Mouse (Mus musculus) embryonic facial prominence, embryonic 14.5 days (tissue): ENCODE results near the gene Ppp1r12c. TPM values are rescaled to one million over a fixed set of nuclear protein-coding genes. Genes with fewer than 3 reads are reported as not detected.
"Not testable (repeated sequence)": the region's sequence is repeated elsewhere in the genome, so short reads cannot be mapped to it uniquely, and the experiment has no call there.

Source experiments
- ATAC-seq: fragments of 200-750 bp; cut with Nextera tagmentation; 2 replicates; pipeline ENCODE4 v1.8.0; 2017; ENCODE audit warnings: low read depth, moderate number of reproducible peaks, moderate TSS enrichment
- DNase-seq: peaks from one replicate; pipeline ENCODE4 v3.0.0-alpha.2; 2015; ENCODE audit warnings: low spot score
- H3K27ac ChIP-seq: fragments of 300-500 bp; sonication (generic); replicated peaks from 2 replicates; pipeline ENCODE4 v1.5.1; 2014; ENCODE audit warnings: low read depth, mild to moderate bottlenecking, low read length, moderate library complexity
- H3K27me3 ChIP-seq: fragments of 300-500 bp; sonication (generic); replicated peaks from 2 replicates; pipeline ENCODE4 v1.6.1; 2014; ENCODE audit warnings: low read length; ENCODE audit not compliant: control insufficient read depth, insufficient read depth
- H3K36me3 ChIP-seq: fragments of 300-500 bp; sonication (generic); 2 replicates; pipeline ENCODE4 v1.6.1; 2014; ENCODE audit warnings: low read length, mixed read lengths; ENCODE audit not compliant: control insufficient read depth, insufficient read depth
- H3K4me1 ChIP-seq: fragments of 300-500 bp; sonication (generic); 2 replicates; pipeline ENCODE4 v1.6.1; 2014; ENCODE audit warnings: antibody characterized with exemption, low read length; ENCODE audit not compliant: control insufficient read depth, insufficient read depth
- H3K4me2 ChIP-seq: fragments of 300-500 bp; sonication (generic); 2 replicates; pipeline ENCODE4 v1.6.1; 2014; ENCODE audit warnings: low read depth, mild to moderate bottlenecking, low read length, moderate library complexity, mixed read lengths
- H3K4me3 ChIP-seq: fragments of 300-500 bp; sonication (generic); 2 replicates; pipeline ENCODE4 v1.5.1; 2014; ENCODE audit warnings: low read depth, mild to moderate bottlenecking, low read length
- H3K9ac ChIP-seq: fragments of 300-500 bp; sonication (generic); 2 replicates; pipeline ENCODE4 v1.6.1; 2014; ENCODE audit warnings: low read depth, mild to moderate bottlenecking, low read length, moderate library complexity, mixed read lengths
- H3K9me3 ChIP-seq: fragments of 300-500 bp; sonication (generic); 2 replicates; pipeline ENCODE4 v1.6.1; 2016; ENCODE audit warnings: low read length; ENCODE audit not compliant: control insufficient read depth
- WGBS: fragments of 180-500 bp; shearing (Covaris S2); extraction: QIAGEN DNeasy Blood & Tissue Kit; methylation state at CpG from one replicate; pipeline ENCODE4 v1.1.7; 2014; 5-methylcytosine and 5-hydroxymethylcytosine counted together
- polyA plus RNA-seq: library from polyadenylated mRNA; unstranded; fragments of >200 nt; fragmentation: Nextera tagmentation; extraction: Ambion mirVana; gene quantifications from 2 replicates; pipeline ENCODE4 v1.2.1, GENCODE M21; 2014

Gene Ppp1r12c
- polyA plus RNA-seq, 1 experiment from 2014 or later = 49.2 TPM

DNA sequence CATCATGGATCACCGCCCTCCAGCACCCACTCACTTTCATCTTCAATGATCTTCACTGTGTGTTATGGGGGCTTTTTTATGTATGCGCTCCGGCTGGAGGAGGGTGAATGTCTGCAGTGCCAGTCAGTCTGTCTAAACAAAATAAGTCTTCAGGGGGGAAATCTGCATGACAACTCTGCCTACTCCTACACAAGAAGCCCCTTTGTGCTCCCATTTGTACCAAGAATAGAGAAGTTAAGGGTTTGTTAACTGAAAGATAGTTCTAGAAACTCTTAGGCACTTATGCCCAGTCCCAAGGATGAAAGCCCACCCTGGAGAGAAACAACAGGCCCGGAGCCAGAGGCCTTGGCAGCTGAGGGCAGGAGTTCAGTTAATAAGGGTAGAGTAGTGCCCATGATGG, 34.9 kb upstream of the Ppp1r12c start:
- ATAC-seq (no peak), DNase-seq (no peak)
- H3K9me3 ChIP-seq = no peaks in the 10 kb centered on the region
- no peak overlapping the region for H3K4me2 ChIP-seq
- H3K4me3 ChIP-seq = no peak overlapping the region
- no peak overlapping the region for H3K27ac ChIP-seq
- H3K4me1 ChIP-seq = no peaks in the 10 kb centered on the region
- H3K36me3 ChIP-seq = no peaks in the 10 kb centered on the region
- 86% methylated on average over 4 of the region's 4 CpGs for WGBS
- H3K9ac ChIP-seq = no peak overlapping the region
- H3K27me3 ChIP-seq = no peaks in the 10 kb centered on the region

DNA sequence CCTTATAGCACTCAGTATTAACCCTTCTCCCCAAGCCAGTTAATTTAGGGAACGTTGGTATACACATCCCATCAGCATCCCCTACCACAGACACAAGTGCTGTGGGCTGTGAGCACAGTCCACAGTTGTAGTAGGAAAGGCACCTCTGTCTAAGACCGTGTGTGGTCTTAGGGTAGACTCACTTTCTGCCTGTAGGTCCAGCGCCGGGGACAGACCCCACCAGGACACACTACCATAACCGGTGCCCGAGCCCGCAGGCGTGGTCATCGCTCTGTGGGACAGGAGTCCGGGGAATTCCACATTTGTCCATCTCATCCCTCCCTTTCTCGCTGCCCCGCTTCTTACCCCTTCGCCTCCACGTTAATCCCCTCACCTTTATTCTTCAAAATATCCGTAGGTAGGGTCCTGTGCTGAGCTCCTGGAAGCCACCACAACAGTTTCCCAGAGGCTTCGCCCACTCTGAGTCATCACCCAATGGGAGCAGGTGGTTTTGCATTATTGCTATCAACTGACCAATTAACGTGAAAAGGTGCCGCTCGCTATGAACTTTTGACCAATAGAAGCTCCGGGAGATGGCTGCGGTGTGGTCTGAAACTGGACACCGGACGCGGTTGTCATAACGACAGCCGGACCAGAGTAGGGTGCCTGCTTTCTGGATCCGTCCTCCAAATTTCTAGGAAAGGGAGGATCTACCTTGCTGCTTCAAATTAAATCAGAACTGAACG, 30.7 kb upstream of the Ppp1r12c start, which contains the start of gene Dnaaf3:
Gene Dnaaf3 (minus strand): TSS at position 449 of the 725 bp plus-strand sequence.
- H3K9me3 ChIP-seq = no peaks in the 10 kb centered on the region
- DNase-seq = peak; percentile 94
- no peak within 1 kb of the TSS for H3K9ac ChIP-seq
- H3K36me3 ChIP-seq = no peaks in the 10 kb centered on the region
- peak within 1 kb of the TSS; percentile 19 for H3K4me3 ChIP-seq
- H3K4me1 ChIP-seq = peaks cover under 1% of the 10 kb centered on the region; the same call in 1 of the 2 replicates
- WGBS = 7% methylated on average over 28 of the region's 28 CpGs
- peak within 1 kb of the TSS; percentile 50 for H3K4me2 ChIP-seq
- H3K27ac ChIP-seq = no peak within 1 kb of the TSS
- ATAC-seq = peak; percentile 91
- no peaks in the 10 kb centered on the region for H3K27me3 ChIP-seq

DNA sequence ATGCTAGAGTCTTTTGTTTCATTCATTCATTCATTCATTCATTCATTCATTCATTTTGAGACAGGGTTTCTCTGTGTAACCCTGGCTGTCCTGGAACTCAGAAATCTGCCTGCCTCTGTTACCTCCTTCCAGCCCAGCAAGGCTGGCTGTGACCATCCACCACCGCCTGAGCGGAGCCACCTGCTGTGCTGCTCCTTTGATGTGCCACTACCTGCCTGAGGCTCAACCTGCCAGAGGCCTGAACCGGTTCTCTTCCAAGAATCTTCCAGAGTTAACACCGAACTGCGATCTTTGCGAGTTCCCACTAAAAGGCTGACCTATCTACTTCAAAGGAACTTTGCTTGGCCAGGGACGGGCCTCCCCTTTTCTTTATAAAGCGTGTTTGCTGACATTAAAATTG, 28.7 kb upstream of the Ppp1r12c start:
- not testable (repeated sequence) for ATAC-seq
- WGBS = 32% methylated on average over 8 of the region's 8 CpGs

DNA sequence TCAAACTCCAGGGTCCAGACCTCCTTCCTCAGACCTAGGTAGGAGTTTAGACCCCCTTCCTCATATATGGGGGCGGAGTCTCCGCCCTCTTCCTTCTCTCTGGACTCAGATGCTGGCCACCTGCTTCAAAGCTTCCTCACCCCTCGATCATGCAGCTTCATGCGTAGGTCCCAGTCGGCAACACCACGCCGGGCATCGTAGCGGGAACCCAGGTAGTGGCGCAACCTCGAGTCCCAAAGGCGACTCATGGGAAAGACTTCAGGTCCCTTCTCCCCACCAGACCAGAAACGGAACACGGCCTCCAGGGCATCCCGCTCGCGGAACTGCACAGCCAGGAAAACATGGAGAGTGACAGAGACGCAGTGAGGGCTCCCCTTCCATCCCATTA, 25.8 kb upstream of the Ppp1r12c start:
- ATAC-seq (no peak), DNase-seq (no peak)
- H3K27ac ChIP-seq = no peak overlapping the region
- peak overlapping the region; percentile 40; the same call in 1 of the 2 replicates for H3K4me3 ChIP-seq
- peaks cover 5% of the 10 kb centered on the region; the same call in 1 of the 2 replicates for H3K4me1 ChIP-seq
- no peaks in the 10 kb centered on the region for H3K9me3 ChIP-seq
- 0 out of 2 replicates have a peak overlapping the region, but pooled peaks have one; percentile 22 for H3K9ac ChIP-seq
- 47% methylated on average over 18 of the region's 18 CpGs for WGBS
- H3K4me2 ChIP-seq = peak overlapping the region; percentile 72
- H3K36me3 ChIP-seq = no peaks in the 10 kb centered on the region
- no peaks in the 10 kb centered on the region for H3K27me3 ChIP-seq

More for the DNA sequence above, 28.7 kb upstream of the Ppp1r12c start:
- not testable (repeated sequence) for H3K9me3 ChIP-seq, H3K4me1 ChIP-seq, H3K4me2 ChIP-seq, H3K27me3 ChIP-seq, H3K27ac ChIP-seq, DNase-seq, H3K4me3 ChIP-seq, H3K9ac ChIP-seq, H3K36me3 ChIP-seq

DNA sequence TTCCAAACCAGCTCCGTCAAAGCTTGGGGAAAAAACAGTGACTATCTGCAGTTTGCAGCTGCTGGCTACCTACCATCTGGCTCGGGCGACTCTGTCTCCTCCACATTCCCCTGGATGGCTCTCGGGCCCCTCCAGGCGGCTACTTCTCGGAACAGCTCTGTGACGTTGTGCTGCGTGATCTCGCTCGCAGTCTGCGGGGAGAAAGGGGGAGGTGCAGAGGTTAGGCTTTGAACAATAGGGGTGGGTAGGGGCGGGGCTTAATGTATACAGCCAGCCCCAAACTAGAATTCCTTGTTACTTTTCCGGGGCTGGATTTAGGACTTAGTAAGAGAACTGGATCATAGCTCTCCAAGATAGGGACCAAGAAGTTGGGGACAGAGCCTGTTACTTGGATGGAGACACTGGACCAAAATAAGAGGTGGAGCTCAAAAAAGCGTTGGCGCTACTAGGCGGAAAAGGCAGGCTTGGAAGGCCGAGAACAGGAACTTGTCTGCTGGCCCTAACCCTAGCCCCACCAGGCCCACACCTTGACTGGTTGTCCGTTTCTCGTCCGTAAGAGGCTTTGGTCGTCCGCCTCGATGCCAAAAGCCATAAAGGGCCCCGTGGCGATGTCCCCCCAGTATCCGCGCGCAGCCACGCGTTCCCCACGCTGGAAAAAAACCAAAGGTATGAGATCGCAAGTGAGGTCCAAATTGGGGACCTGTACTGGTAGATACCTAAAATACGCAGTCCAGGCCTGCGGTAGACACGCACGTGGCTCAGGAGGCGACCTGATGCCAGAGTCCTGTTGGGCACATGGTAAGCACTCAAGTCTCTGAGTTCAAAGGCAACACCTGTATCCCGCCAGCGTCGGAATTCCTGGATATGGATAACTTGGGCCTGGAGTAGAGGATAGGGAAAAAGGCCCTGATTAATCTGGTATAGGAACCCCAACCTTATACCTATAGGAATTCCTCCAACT, 25.1 kb upstream of the Ppp1r12c start:
- no peaks in the 10 kb centered on the region for H3K27me3 ChIP-seq
- H3K9ac ChIP-seq = peak overlapping the region; percentile 68
- peak overlapping the region; percentile 72 for H3K4me2 ChIP-seq
- peak overlapping the region; percentile 75 for H3K27ac ChIP-seq
- ATAC-seq (peak; percentile 97), DNase-seq (peak; percentile 96)
- no peaks in the 10 kb centered on the region for H3K9me3 ChIP-seq
- 26% methylated on average over 36 of the region's 40 CpGs for WGBS
- H3K4me3 ChIP-seq = peak overlapping the region; percentile 40
- H3K4me1 ChIP-seq = peaks cover 5% of the 10 kb centered on the region; the same call in 1 of the 2 replicates
- no peaks in the 10 kb centered on the region for H3K36me3 ChIP-seq

DNA sequence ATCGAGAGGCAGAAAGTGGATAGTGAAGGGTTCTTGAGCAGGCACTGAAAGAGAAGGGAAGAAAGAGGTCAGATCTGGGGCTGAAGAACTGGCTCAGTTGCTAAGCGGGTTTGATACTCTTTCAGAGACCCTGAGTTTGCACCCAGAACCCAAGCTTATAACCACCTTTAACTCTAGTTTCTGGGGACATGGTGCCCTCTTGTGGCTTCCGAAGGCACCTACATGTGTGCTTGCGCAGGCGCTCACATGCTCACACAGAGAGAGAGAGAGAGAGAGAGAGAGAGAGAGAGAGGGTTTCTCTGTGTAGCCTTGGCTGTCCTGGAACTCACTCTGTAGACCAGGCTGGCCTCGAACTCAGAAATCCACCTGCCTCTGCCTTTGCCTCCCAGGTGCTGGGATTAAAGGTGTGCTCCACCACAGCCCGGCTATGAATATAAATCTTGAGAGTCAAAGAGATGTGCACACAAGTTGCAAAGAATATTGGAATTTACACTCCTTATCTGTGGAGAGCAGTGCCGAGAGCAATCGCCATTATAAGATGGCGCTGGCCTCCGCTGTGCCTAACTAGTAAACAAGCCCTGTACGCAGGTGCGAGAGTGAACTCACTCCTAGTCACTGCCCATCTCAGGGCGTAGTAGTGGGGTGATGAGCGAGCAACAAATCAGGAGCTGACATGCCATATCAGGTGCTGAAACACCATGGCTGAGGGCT, 22.9 kb upstream of the Ppp1r12c start, which contains the start of gene Tnni3:
Gene Tnni3 (minus strand): TSS at position 18 of the 711 bp plus-strand sequence.
- H3K4me3 ChIP-seq, ATAC-seq, H3K9ac ChIP-seq, H3K36me3 ChIP-seq, H3K9me3 ChIP-seq, H3K4me2 ChIP-seq, H3K27me3 ChIP-seq, H3K27ac ChIP-seq: not testable (repeated sequence)
- WGBS = 71% methylated on average over 15 of the region's 15 CpGs
- H3K4me1 ChIP-seq = peaks cover 10% of the 10 kb centered on the region; the same call in 1 of the 2 replicates
- DNase-seq = peak; percentile 62

DNA sequence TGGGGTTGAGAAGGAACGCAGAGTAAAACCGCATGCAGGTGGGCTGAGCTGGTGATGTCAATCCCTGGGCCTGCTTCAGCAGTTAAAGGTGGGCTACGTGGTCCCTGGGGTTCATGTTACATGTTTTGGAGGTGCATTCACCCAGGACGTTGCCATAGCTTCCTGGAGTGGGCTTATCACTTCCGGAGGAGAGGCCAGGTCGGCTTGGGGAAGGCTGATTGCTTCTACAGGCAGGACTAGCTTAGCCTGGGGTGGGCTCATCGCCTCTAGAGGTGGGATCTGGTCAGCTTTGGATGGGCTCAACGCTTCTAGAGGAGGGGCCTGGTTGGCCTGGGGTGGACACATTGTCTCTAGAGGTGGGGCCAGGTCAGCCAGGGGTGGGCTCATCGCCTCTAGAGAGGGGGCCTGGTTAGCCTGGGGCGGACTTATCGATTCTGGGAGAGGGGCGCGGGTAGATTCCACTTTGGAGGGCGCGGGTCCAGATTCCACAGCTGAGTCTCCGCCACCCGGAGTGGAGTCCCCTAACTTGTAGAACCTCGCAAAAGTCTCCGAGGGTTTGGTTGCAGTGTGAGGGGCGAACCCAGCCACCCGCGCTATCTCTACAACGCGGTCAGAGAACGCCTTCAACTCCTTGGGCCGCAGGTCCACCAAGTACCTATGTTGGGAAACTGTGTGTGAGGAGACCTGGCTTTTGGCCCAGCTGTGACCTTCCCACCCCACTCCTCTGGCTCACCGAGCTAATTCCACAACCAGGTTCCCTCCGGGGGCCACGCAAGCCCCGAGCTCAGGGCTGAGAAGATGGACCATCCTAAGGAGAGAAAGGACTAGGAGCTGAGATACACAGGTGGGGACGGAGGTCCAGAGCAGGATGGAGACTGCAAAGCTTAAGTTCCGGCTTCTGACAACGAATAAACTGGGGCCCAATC, 22.0 kb upstream of the Ppp1r12c start:
- H3K27ac ChIP-seq = no peak overlapping the region
- peaks cover 10% of the 10 kb centered on the region; the same call in 1 of the 2 replicates for H3K4me1 ChIP-seq
- no peak overlapping the region for H3K4me3 ChIP-seq
- H3K9ac ChIP-seq = no peak overlapping the region
- H3K36me3 ChIP-seq = no peaks in the 10 kb centered on the region
- no peak for ATAC-seq
- no peaks in the 10 kb centered on the region for H3K27me3 ChIP-seq
- no peaks in the 10 kb centered on the region for H3K9me3 ChIP-seq
- no peak for DNase-seq
- WGBS = 89% methylated on average over 31 of the region's 33 CpGs
- H3K4me2 ChIP-seq = no peak overlapping the region
